Mouse (Mus musculus) CH12.LX (cell line): ENCODE data around the gene Srr.
A peak's percentile ranks its signal among the peaks of the same experiment; 100 is the strongest.

Source experiments
- CTCF ChIP-seq, 2 experiments: IDR thresholded peaks in 1 of 2; conservative IDR thresholded peaks in 1 of 2; 2 replicates each; pipeline ENCODE4 v1.5.1; 2011 to 2012; ENCODE audit warnings: low read depth in 2 of 2, low read length in 2 of 2, improper control_type of control experiment in 1 of 2, inconsistent platforms in 1 of 2, mild to moderate bottlenecking in 1 of 2, moderate library complexity in 1 of 2
- E2F4 ChIP-seq: IDR thresholded peaks from 2 replicates; pipeline ENCODE4 v1.6.1; 2011; ENCODE audit warnings: low read depth, low read length, improper control_type of control experiment; ENCODE audit not compliant: insufficient replicate concordance
- EP300 ChIP-seq: IDR thresholded peaks from 2 replicates; pipeline ENCODE4 v1.6.1; 2011; ENCODE audit warnings: low read length, improper control_type of control experiment
- GABPA ChIP-seq: IDR thresholded peaks from 2 replicates; pipeline ENCODE4 v1.6.1; 2012; ENCODE audit warnings: low read depth, low read length, improper control_type of control experiment, inconsistent platforms; ENCODE audit not compliant: insufficient replicate concordance
- HCFC1 ChIP-seq: IDR thresholded peaks from 2 replicates; pipeline ENCODE4 v1.6.1; 2012; ENCODE audit warnings: low read depth, mild to moderate bottlenecking, inconsistent platforms, low read length, improper control_type of control experiment
- MAX ChIP-seq: IDR thresholded peaks from 2 replicates; pipeline ENCODE4 v1.6.1; 2011; ENCODE audit warnings: low read length, improper control_type of control experiment
- NELFE ChIP-seq: IDR thresholded peaks from 2 replicates; pipeline ENCODE4 v1.6.1; 2011; ENCODE audit warnings: low read depth, low read length, improper control_type of control experiment
- PAX5 ChIP-seq: IDR thresholded peaks from 2 replicates; pipeline ENCODE4 v1.6.1; 2012; ENCODE audit warnings: low read length, inconsistent platforms, mixed read lengths
- POLR2A ChIP-seq: IDR thresholded peaks from 2 replicates; pipeline ENCODE4 v1.6.1; 2011; ENCODE audit warnings: low read depth, mild to moderate bottlenecking, improper control_type of control experiment, low read length
- RCOR1 ChIP-seq: conservative IDR thresholded peaks from 2 replicates; pipeline ENCODE4 v1.6.1; 2012; ENCODE audit warnings: low read depth, mild to moderate bottlenecking, inconsistent platforms, low read length, improper control_type of control experiment
- TBP ChIP-seq: conservative IDR thresholded peaks from 2 replicates; pipeline ENCODE4 v1.6.1; 2011; ENCODE audit warnings: low read depth, low read length, improper control_type of control experiment
- ZC3H11A ChIP-seq: IDR thresholded peaks from 2 replicates; pipeline ENCODE4 v1.6.1; 2012; ENCODE audit warnings: low read depth, mild to moderate bottlenecking, inconsistent platforms, low read length, improper control_type of control experiment
- ZMIZ1 ChIP-seq: IDR thresholded peaks from 2 replicates; pipeline ENCODE4 v1.6.1; 2012; ENCODE audit warnings: low read depth, mild to moderate bottlenecking, inconsistent platforms, low read length, improper control_type of control experiment
- ZNF384 ChIP-seq: IDR thresholded peaks from 2 replicates; pipeline ENCODE4 v1.6.1; 2012; ENCODE audit warnings: low read depth, low read length, improper control_type of control experiment, inconsistent platforms

GRCm38 (mm10) chr11:74974615-74975014, 48.9 kb upstream of the Srr start:
- TF ChIP-seq EP300 (no peak), HCFC1 (no peak), RCOR1 (no peak), POLR2A (no peak), TBP (no peak), ZNF384 (peak; percentile 21; the same call in 1 of the 2 replicates), GABPA (no peak), CTCF (conservative IDR thresholded peaks at IDR 0.05 in 1 of 2, IDR thresholded peaks at IDR 0.05 in 1 of 2; ENCODE audit: low read depth in 2 of 2, low read length in 2 of 2) (no peak), PAX5 (no peak), E2F4 (no peak), ZMIZ1 (no peak), MAX (no peak), NELFE (no peak), ZC3H11A (no peak)
